Mouse (Mus musculus) stomach, embryonic 15.5 days (tissue): ENCODE data around the gene Iqcb1. TPM values are rescaled to one million over a fixed set of nuclear protein-coding genes. Genes with fewer than 3 reads are reported as not detected.

ENCODE experiments used
- ATAC-seq: fragments of 200-750 bp; cut with Nextera tagmentation; 2 replicates; pipeline ENCODE4 v1.8.0; 2017; ENCODE audit warnings: low read depth, moderate number of reproducible peaks, moderate TSS enrichment; ENCODE audit not compliant: insufficient read depth, low FRiP score
- H3K27ac ChIP-seq: fragments of 300-500 bp; sonication (generic); 2 replicates; pipeline ENCODE4 v1.5.1; 2015; ENCODE audit warnings: mild to moderate bottlenecking, inconsistent platforms
- H3K27me3 ChIP-seq: fragments of 300-500 bp; sonication (generic); replicated peaks from 2 replicates; pipeline ENCODE4 v1.6.1; 2015; ENCODE audit warnings: inconsistent platforms
- H3K36me3 ChIP-seq: fragments of 300-500 bp; sonication (generic); 2 replicates; pipeline ENCODE4 v1.6.1; 2015; ENCODE audit warnings: inconsistent platforms
- H3K4me1 ChIP-seq: fragments of 300-500 bp; sonication (generic); 2 replicates; pipeline ENCODE4 v1.6.1; 2015; ENCODE audit warnings: inconsistent platforms
- H3K4me2 ChIP-seq: fragments of 300-500 bp; sonication (generic); 2 replicates; pipeline ENCODE4 v1.6.1; 2015; ENCODE audit warnings: mild to moderate bottlenecking, inconsistent platforms
- H3K4me3 ChIP-seq: fragments of 300-500 bp; sonication (generic); replicated peaks from 2 replicates; pipeline ENCODE4 v1.5.1; 2015; ENCODE audit warnings: inconsistent platforms
- H3K9ac ChIP-seq: fragments of 300-500 bp; sonication (generic); 2 replicates; pipeline ENCODE4 v1.6.1; 2015; ENCODE audit warnings: inconsistent platforms
- H3K9me3 ChIP-seq: fragments of 300-500 bp; sonication (generic); 2 replicates; pipeline ENCODE4 v1.6.1; 2016; ENCODE audit warnings: inconsistent platforms
- whole genome bisulfite sequencing: fragments of 180-500 bp; shearing (Covaris S2); methylation state at CpG from one replicate; pipeline ENCODE4 v1.1.7; 2015; 5-methylcytosine and 5-hydroxymethylcytosine counted together
- polyA plus RNA-seq: library from polyadenylated mRNA; unstranded; fragments of >200 nt; fragmentation: Nextera tagmentation; extraction: Ambion mirVana; gene quantifications from 2 replicates; pipeline ENCODE4 v1.2.1, GENCODE M21; 2015

Iqcb1 gene
- polyA plus RNA-seq, 1 experiment from 2014 or later = 28.3 TPM

- H3K27ac ChIP-seq = no peak overlapping the region
- no peak overlapping the region for H3K4me3 ChIP-seq
- no peak overlapping the region for H3K4me2 ChIP-seq
- 0 out of 2 replicates have a peak, but pooled peaks cover 6% of the 10 kb centered on the region for H3K36me3 ChIP-seq
- 71% methylated on average over 5 of the region's 5 CpGs for WGBS
- no peaks in the 10 kb centered on the region for H3K27me3 ChIP-seq
- no peak for ATAC-seq
- no peak overlapping the region for H3K9ac ChIP-seq
- H3K4me1 ChIP-seq = no peaks in the 10 kb centered on the region
- no peaks in the 10 kb centered on the region for H3K9me3 ChIP-seq
Measured at GRCm38 (mm10) chr16:36882737-36883343, 54.7 kb downstream of the Iqcb1 start.

GRCm38 (mm10) chr16:36884881-36885280, 56.7 kb downstream of the Iqcb1 start:
- no peak overlapping the region for H3K9ac ChIP-seq
- H3K4me3 ChIP-seq = no peak overlapping the region
- no peaks in the 10 kb centered on the region for H3K27me3 ChIP-seq
- 0 out of 2 replicates have a peak, but pooled peaks cover 6% of the 10 kb centered on the region for H3K36me3 ChIP-seq
- no peak overlapping the region for H3K4me2 ChIP-seq
- H3K27ac ChIP-seq = no peak overlapping the region
- no peaks in the 10 kb centered on the region for H3K9me3 ChIP-seq
- no peaks in the 10 kb centered on the region for H3K4me1 ChIP-seq
- 79% methylated on average over 4 of the region's 4 CpGs for WGBS
- no peak for ATAC-seq

- Histone ChIP-seq H3K4me3 (no peak overlapping the region), H3K4me1 (no peaks in the 10 kb centered on the region), H3K4me2 (no peak overlapping the region), H3K27me3 (no peaks in the 10 kb centered on the region), H3K27ac (no peak overlapping the region), H3K36me3 (0 out of 2 replicates have a peak, but pooled peaks cover 9% of the 10 kb centered on the region), H3K9ac (no peak overlapping the region), H3K9me3 (no peaks in the 10 kb centered on the region)
- ATAC-seq = no peak
- WGBS = 91% methylated on average over 11 of the region's 11 CpGs
Measured at GRCm38 (mm10) chr16:36885912-36886311, 57.7 kb downstream of the Iqcb1 start.

DNA sequence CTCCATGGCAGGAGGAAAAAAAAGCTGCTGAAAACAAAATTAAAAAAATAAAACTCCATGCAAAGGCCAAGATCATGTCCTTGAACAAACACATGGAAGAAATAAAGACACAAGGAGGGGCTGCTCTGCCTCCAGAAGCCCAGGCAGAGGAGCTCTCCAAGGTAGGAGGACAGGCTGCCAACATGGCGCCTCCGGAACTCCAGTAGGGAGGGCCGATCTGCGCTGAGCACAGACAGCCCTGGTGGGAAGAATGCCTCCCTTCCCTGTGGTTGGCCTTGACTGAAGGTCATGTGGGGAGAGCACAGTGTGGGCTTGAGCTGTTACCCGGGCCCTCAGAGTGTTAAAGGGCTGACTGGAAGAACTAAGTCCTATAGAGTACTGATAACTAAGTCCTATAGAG, 59.4 kb downstream of the Iqcb1 start:
- Histone ChIP-seq H3K4me3 (no peak overlapping the region), H3K4me2 (no peak overlapping the region), H3K27ac (no peak overlapping the region), H3K27me3 (no peaks in the 10 kb centered on the region), H3K36me3 (peaks cover 17% of the 10 kb centered on the region; the same call in 1 of the 2 replicates), H3K9ac (no peak overlapping the region), H3K4me1 (no peaks in the 10 kb centered on the region), H3K9me3 (no peaks in the 10 kb centered on the region)
- ATAC-seq = no peak
- 74% methylated on average over 5 of the region's 5 CpGs for WGBS

DNA sequence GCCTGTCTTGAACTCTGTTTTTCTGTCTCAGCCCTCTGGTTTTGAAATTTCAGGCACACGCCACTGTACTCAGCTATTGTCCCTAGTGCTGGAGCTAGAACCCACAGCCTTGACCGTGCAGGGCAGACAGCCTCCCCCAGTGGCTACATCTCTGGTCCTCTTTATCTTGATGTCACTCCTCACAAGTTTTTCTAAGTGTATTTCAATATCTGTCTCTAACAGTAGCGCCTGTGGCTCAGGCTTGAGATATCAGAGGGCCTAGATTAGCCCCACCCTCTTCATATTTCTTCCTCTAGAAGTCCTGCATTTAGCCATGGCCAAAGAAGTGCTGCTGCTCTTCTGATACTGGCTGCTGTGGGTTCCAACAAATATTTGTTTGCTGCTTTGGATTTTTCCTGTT, 62.4 kb downstream of the Iqcb1 start:
- Histone ChIP-seq H3K4me3 (no peak overlapping the region), H3K27ac (no peak overlapping the region), H3K9me3 (no peaks in the 10 kb centered on the region), H3K36me3 (peaks cover 20% of the 10 kb centered on the region; the same call in 1 of the 2 replicates), H3K27me3 (no peaks in the 10 kb centered on the region), H3K4me1 (no peaks in the 10 kb centered on the region), H3K4me2 (no peak overlapping the region), H3K9ac (no peak overlapping the region)
- ATAC-seq = peak; percentile 93
- 81% methylated on average over 3 of the region's 3 CpGs for whole genome bisulfite sequencing

DNA sequence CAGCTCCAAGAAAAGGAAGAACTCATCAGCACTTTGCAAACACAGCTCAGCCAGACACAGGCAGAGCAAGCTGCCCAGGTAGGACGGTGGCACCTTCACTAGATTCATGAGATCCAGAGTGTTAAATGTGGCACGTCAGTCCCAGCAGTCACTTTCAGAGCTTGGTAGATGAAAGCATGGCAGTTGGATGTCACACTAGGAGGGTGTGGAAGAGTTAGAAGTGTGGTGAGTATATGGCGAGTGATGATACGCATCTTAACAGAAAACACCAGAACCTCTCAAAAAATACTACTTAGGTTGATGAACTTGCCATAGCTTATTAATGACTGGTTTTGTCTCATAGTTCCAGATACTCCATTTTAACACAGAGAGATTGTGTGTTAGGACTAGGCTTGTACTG, 63.2 kb downstream of the Iqcb1 start:
- Histone ChIP-seq H3K4me1 (no peaks in the 10 kb centered on the region), H3K27me3 (no peaks in the 10 kb centered on the region), H3K4me2 (no peak overlapping the region), H3K36me3 (peaks cover 17% of the 10 kb centered on the region; the same call in 1 of the 2 replicates), H3K27ac (no peak overlapping the region), H3K4me3 (no peak overlapping the region), H3K9me3 (no peaks in the 10 kb centered on the region), H3K9ac (no peak overlapping the region)
- 84% methylated on average over 4 of the region's 4 CpGs for WGBS
- ATAC-seq = no peak

DNA sequence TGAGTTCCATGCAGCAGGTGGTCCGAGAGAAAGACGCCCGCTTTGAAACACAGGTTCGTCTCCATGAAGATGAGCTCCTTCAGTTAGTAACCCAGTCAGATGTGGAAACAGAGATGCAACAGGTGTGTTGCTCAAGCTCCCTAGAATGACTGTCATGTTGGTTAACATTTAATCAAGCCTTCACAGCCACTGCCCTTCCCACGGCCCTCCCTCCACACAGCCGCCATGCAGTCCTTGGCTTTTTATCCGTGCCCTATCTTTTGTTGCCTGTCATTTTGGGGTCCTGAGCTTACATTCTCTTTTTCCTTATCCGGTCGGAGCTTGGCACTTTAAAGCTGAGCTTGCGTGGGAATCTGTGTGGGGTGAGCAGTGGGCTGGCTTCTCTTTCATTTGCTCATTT, 65.1 kb downstream of the Iqcb1 start:
- H3K27ac ChIP-seq = no peak overlapping the region
- no peaks in the 10 kb centered on the region for H3K9me3 ChIP-seq
- 86% methylated on average over 10 of the region's 10 CpGs for WGBS
- H3K4me1 ChIP-seq = no peaks in the 10 kb centered on the region
- no peak for ATAC-seq
- no peak overlapping the region for H3K4me2 ChIP-seq
- no peak overlapping the region for H3K9ac ChIP-seq
- H3K36me3 ChIP-seq = peaks cover 21% of the 10 kb centered on the region; the same call in 1 of the 2 replicates
- H3K27me3 ChIP-seq = no peaks in the 10 kb centered on the region
- no peak overlapping the region for H3K4me3 ChIP-seq

DNA sequence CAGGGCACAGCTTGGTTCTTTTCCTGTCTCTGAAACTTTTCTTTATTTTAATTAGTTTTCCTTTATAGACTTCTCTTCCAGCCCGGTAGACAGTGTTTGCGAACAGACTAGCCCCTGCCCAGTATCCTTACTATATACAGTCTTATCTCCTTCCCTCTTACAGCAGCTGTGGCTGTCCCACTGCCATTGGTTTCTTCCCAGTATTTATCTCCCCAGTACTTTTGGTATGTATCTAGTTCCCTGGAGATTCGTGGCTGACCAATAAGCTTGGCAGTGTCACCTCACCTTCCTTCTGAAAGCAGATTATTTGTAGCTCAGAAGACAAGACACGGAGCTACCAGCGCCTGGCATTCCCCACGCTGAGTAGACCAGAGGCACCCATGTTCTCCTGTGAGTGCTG, 68.5 kb downstream of the Iqcb1 start:
- no peaks in the 10 kb centered on the region for H3K9me3 ChIP-seq
- H3K4me1 ChIP-seq = no peaks in the 10 kb centered on the region
- no peak overlapping the region for H3K4me2 ChIP-seq
- 0 out of 2 replicates have a peak, but pooled peaks cover 15% of the 10 kb centered on the region for H3K36me3 ChIP-seq
- no peak overlapping the region for H3K4me3 ChIP-seq
- WGBS = 91% methylated on average over 6 of the region's 6 CpGs
- no peak for ATAC-seq
- no peaks in the 10 kb centered on the region for H3K27me3 ChIP-seq
- no peak overlapping the region for H3K27ac ChIP-seq
- H3K9ac ChIP-seq = no peak overlapping the region

DNA sequence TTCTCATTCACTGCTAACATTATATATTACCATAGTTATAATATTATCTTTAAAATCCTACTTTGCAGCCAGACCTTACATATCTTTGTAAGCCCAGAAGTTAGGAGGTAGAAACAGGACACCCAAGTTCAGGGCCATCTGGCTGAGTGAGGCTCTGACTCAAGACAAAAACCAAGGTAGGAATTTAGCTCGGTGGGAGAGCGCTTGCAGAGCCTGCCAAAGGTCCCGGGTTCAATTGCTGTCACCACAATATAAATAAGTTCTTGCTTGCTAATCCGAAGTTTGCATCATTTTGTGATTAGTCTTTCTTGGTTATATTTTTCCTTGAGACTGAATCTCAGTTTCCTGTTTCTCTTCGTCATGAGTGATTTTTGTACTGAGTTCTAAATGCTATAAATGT, 75.0 kb downstream of the Iqcb1 start:
- Histone ChIP-seq H3K9me3 (no peaks in the 10 kb centered on the region), H3K4me1 (no peaks in the 10 kb centered on the region), H3K27me3 (no peaks in the 10 kb centered on the region), H3K4me2 (no peak overlapping the region), H3K27ac (no peak overlapping the region), H3K4me3 (no peak overlapping the region), H3K9ac (no peak overlapping the region), H3K36me3 (0 out of 2 replicates have a peak, but pooled peaks cover 21% of the 10 kb centered on the region)
- no peak for ATAC-seq
- 85% methylated on average over 5 of the region's 5 CpGs for WGBS

- no peak overlapping the region for H3K4me3 ChIP-seq
- 80% methylated on average over 10 of the region's 10 CpGs for WGBS
- ATAC-seq = no peak
Measured at GRCm38 (mm10) chr16:36911909-36912308, 83.7 kb downstream of the Iqcb1 start.

GRCm38 (mm10) chr16:36912311-36912710, 84.1 kb downstream of the Iqcb1 start:
- Histone ChIP-seq H3K27ac (no peak overlapping the region), H3K36me3 (peaks cover 26% of the 10 kb centered on the region), H3K4me2 (no peak overlapping the region), H3K27me3 (no peaks in the 10 kb centered on the region), H3K9me3 (no peaks in the 10 kb centered on the region), H3K4me1 (no peaks in the 10 kb centered on the region), H3K4me3 (no peak overlapping the region), H3K9ac (no peak overlapping the region)
- WGBS = 63% methylated on average over 13 of the region's 13 CpGs
- ATAC-seq = no peak

More at GRCm38 (mm10) chr16:36911909-36912308, 83.7 kb downstream of the Iqcb1 start:
- no peaks in the 10 kb centered on the region for H3K27me3 ChIP-seq
- H3K27ac ChIP-seq = no peak overlapping the region
- H3K36me3 ChIP-seq = peaks cover 26% of the 10 kb centered on the region
- no peak overlapping the region for H3K4me2 ChIP-seq
- H3K9ac ChIP-seq = no peak overlapping the region
- H3K9me3 ChIP-seq = no peaks in the 10 kb centered on the region
- H3K4me1 ChIP-seq = no peaks in the 10 kb centered on the region

- no peak overlapping the region for H3K4me3 ChIP-seq
- no peak overlapping the region for H3K4me2 ChIP-seq
- 58% methylated on average over 5 of the region's 5 CpGs for WGBS
- no peak for ATAC-seq
- H3K9me3 ChIP-seq = no peaks in the 10 kb centered on the region
- H3K9ac ChIP-seq = no peak overlapping the region
- H3K27me3 ChIP-seq = no peaks in the 10 kb centered on the region
- no peaks in the 10 kb centered on the region for H3K4me1 ChIP-seq
- H3K27ac ChIP-seq = no peak overlapping the region
- H3K36me3 ChIP-seq = peaks cover 35% of the 10 kb centered on the region
Measured at GRCm38 (mm10) chr16:36914195-36914594, 86.0 kb downstream of the Iqcb1 start.

GRCm38 (mm10) chr16:36918505-36918904, 90.3 kb downstream of the Iqcb1 start:
- Histone ChIP-seq H3K9ac (no peak overlapping the region), H3K27ac (no peak overlapping the region), H3K9me3 (no peaks in the 10 kb centered on the region), H3K4me1 (no peaks in the 10 kb centered on the region), H3K27me3 (no peaks in the 10 kb centered on the region), H3K4me3 (no peak overlapping the region), H3K36me3 (peaks cover 34% of the 10 kb centered on the region), H3K4me2 (no peak overlapping the region)
- ATAC-seq = no peak
- WGBS = 94% methylated on average over 10 of the region's 10 CpGs
